Mouse (Mus musculus) urinary bladder, postnatal 36 days (tissue): ENCODE measurements around the gene Pdia2.

Experiments used
- DNase-seq, 2 experiments: peaks; one replicate each; pipeline ENCODE4 v3.0.0; 2022; ENCODE audit warnings: low spot score in 2 of 2, mixed read lengths in 1 of 2

The Pdia2 gene

DNA sequence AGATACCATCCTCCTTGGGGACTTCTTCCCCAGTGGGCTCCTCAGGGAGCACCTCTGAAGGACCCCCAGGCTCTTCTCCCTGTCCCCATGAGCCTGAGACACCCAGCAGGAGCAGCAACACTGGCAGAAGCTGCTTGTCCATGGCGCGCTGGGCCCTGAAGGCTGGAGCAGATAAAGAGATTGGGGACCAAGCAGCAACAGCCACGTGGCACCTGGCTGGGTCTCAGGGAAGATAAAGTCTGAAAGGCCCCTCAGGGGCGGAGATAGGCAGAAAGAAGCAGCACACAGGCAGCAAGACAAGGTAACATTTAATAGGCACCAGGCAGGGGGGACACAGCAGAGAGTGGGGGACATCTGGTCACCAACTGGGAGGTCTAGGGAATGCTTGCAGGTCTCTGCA lies at the start of gene Pdia2:
Gene Pdia2, minus strand, starts transcription at position 196 of the 400 bp plus-strand sequence.
- DNase-seq, result no peak

GRCm38 (mm10) chr17:26244101-26244841 lies 45.4 kb upstream of the Pdia2 start, which contains the start of gene Fam234a:
Gene Fam234a (minus strand): TSS chr17:26244242.
- peak; percentile 89 to 94 for DNase-seq

GRCm38 (mm10) chr17:26243471-26244100 lies 44.7 kb upstream of the Pdia2 start:
- peak; percentile 52 to 81 for DNase-seq

- no peak for DNase-seq
Observed at GRCm38 (mm10) chr17:26240990-26241389, 42.1 kb upstream of the Pdia2 start.

DNA sequence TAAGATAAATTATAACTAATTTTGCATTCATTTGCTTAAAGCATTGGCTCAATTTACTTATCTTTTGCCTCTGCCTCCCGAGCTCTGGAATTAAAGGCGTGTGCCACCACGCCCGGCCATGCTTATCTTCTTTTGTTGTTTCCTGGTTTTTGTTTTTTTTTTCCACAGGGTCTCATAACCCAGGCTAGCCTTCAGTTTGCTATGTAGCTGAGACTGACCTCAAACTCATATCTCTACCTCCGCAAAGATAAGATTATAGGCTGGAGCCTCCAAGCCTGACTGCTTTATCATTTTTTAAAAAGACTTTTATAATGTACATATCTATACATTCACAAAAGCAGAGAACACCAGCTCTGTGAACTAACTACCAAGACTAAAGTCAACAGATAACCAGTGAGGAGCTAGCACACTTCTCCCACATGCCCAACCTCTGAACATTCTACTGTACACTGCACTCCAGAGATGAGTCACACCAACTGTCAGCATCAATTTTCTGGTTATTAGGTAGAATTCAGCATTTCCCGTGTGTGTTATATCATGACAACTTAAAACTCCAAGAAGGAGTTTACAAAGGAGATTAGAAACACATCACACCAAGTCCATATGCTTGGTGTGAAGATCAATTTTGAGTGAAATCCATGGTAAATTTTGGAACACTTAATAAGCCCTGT lies 41.4 kb upstream of the Pdia2 start:
- DNase-seq, result no peak

DNA sequence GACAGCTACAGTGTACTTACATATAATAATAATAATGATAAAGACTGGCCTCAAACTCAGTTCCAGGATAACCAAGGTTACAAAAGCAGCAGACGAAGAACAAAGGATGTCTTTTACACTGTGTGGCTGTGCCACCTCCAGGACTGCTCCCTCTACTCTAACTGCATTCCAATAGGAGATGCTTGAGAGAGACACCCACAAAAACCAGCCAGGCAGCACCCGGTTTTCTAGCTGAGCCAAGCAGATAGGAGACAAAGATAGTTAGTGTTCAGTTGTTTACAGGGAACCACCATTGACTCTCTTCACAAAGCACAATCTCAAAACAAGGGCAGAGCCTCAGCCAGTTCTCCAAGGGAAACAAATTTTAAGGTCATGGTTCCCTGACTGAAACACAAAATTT lies 40.7 kb upstream of the Pdia2 start:
- no peak for DNase-seq

GRCm38 (mm10) chr17:26237667-26238066 lies 38.8 kb upstream of the Pdia2 start:
- peak in 1 of 2 experiments; percentile 36 for DNase-seq

GRCm38 (mm10) chr17:26235077-26235815 lies 36.4 kb upstream of the Pdia2 start:
- DNase-seq, result peak in 1 of 2 experiments; percentile 39

- no peak for DNase-seq
Observed at GRCm38 (mm10) chr17:26234386-26234785, 35.5 kb upstream of the Pdia2 start.

DNA sequence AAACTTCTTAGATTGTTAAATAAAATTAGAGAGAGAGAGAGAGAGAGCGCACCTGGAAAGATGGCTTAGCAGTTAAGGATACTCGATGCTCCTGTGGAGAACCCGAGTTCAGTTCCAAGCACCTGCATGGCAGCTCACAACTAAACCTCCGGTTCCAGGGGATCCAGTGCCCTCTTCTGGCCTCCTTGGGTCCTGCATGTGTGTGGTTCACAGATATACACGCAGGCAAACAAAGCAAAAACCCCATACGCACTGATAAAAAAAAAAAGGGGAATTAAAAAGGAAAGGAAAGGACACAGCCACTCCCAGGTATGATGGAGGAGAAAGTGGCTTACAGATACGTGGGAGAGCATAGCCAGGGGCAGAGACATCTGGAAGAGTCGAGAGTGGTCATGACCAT lies 34.0 kb upstream of the Pdia2 start:
- no peak for DNase-seq

- no peak for DNase-seq
Observed at GRCm38 (mm10) chr17:26231156-26231555, 32.3 kb upstream of the Pdia2 start.

DNA sequence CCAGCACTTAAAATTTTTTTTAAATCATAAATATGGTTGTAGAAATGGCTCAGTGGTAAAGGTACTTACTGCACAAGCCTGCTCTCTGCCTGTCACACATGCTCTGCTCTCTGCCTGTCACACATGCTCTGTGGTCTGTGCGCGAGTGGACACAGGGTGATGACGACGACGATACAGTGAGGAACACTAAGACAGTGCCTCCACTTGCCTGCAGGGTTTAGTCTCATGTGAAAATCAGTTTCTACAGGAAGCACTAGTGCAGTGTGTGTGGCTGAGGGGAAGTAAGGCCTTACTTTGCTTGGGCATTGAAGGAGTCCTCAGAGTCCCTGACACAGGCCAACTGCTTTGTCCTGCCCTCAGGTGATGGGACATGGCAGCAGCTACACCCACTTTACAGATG lies 30.9 kb upstream of the Pdia2 start:
- no peak for DNase-seq

DNA sequence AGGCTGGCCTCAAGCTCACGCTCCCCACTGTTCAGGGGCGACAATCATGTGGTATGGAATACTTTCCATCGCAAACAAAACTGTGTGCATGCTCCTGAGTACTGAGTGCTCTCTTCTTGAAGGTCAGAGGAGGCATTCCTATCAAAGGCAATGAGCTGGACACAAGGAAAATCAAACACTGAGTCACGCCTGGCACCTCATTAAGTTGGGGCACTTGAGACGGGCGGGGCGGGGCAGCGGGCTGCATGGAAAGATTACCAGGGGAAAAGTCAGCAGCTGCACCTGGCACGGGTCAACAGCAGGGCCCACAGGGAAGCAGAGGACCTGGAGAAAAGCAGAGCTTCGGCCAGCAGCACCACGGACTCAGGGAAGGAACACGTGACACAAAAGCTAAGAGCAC lies 26.3 kb upstream of the Pdia2 start:
- DNase-seq, result peak in 1 of 2 experiments; percentile 68

DNA sequence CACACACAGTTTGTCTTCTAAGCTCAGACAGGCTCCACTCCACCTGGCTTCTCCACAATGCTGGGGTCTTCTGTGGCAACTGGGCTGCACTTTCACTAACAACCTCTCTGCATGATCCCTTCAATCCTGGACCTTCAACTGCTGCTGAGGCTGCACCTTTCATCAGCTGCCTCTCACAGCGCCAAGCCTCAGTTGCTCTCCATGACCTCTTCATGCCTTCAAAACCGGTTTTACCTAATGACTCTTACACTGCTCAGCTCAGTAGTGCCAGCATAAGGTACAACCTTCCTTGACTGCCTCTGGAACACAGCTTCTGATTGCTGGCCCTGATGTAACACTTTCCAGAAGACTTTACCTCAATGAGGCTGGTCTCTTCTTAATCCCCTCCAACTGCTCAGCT lies 22.6 kb upstream of the Pdia2 start:
- no peak for DNase-seq

DNA sequence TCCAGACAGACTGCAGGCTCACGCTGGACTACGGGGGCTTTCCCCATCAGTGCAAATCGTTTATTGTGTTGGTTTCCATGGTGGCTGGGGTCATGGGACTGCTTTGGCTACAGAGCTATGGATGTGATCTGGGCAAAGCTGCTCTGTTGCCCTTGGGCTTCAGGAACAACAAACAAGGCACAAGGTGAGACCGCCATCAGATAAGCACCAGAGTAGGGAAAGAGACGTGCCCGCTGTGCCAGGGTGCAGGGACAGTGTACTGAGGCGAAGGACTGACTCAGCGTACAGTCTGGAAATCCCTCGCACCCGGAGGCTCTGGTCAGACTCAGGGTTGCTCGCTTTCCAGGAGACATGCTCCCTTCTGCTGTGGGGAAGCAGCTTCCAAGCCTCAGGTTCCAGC lies 13.8 kb upstream of the Pdia2 start:
- DNase-seq, result no peak

DNA sequence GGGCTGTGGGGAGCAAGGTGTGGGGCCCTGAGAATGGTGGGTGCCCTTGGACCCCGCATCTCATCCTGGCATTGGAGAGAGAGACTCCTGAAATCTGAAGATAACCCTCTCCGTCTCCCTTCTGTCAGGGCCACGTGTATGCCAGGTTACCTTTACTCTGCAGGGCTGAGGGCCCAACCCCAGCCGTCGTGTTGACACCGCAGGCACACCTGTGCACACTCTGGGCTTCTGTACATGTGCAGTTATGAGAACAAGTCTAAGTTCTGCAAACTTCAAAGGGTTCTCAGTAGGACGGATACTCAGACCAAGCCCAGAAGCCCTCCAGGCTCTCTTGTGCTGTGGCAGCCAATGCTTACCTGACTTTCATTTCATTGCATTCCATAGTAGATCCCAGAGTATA lies 13.4 kb upstream of the Pdia2 start:
- DNase-seq, result no peak

- DNase-seq, result no peak
Observed at GRCm38 (mm10) chr17:26207686-26208085, 8.8 kb upstream of the Pdia2 start, which contains the start of gene Arhgdig. Gene Arhgdig (minus strand): TSS chr17:26207786.

DNA sequence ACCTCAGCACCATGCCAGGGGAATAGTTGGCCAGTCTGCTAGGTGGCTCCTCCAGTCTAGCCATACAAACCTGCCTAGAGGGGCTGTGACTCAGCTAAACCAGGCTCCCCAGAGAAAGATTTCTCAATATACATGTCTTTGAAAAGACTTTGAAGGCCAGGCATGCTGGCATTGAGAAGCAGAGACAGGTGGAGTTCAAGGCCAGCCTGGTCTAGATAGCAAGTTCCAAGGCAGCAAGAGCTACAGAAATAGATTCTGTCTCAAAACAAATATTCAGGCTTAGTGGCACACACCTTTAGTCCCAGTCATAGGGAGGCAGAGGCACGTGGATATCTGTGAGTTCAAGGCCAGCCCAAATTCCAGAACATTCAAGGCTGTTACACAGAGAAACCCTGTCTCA lies 7.5 kb upstream of the Pdia2 start:
- no peak for DNase-seq

DNA sequence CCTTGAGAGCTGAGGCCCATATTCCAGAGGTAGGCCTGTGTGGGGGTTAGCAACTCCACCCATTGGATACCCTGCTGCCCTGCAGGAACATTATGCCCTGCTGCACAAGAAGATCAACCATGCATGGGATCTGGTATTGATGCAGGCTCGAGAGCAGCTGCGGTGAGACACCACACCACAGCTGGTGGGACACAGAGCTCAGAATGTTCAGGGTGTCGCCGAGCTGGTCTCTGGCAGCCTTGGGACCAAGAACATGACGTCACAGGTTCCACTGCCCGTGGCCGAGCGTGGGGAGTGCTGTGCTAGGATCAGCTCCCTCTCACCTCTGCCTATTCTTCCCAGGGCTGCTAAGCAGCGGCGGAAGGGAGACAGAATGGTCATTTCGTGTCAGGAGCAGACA lies 5.9 kb upstream of the Pdia2 start:
- no peak for DNase-seq

- DNase-seq, result peak; percentile 39 to 45
Observed at GRCm38 (mm10) chr17:26203321-26203811, 4.5 kb upstream of the Pdia2 start.

DNA sequence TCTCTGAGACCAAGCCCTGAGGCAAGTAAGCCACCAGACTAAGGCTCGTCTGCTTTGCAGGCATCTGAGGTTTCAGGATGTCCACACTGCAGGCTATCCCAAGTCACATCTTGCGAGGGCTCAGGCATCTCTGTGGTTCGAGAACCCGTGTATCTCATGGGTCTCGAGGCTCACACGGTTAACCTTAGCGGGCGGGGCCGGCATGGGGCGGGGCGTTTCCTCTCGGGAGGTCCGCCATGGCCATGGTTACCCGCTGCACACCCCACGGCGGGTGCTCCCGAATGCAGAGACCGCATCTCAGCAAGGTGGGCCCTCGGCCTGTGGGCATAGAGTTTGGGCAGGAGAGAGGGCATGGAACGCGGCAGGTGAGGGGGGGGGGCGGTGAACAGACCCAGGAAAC lies 3.9 kb upstream of the Pdia2 start, which contains the start of gene Rgs11:
Gene Rgs11, plus strand, starts transcription at position 215 of the 400 bp plus-strand sequence.
- peak; percentile 39 to 55 for DNase-seq

GRCm38 (mm10) chr17:26201998-26202397 lies 3.1 kb upstream of the Pdia2 start:
- DNase-seq, result no peak
